Mouse (Mus musculus): Measurements from ENCODE around the gene Chn2. TPM values are rescaled to one million over a fixed set of nuclear protein-coding genes. Genes with fewer than 3 reads are reported as not detected.

Chn2 gene
- total RNA-seq, 2 experiments from 2014 or later: 7.1 to 7.8 TPM

Other genes with a start within 250 kb of the Chn2 start
- 10 to 100 TPM; 16.8 to 18.1 TPM for gene Tril, start 218.7 kb upstream of the Chn2 start, total RNA-seq (2021)
- gene Cpvl, start 60.9 kb upstream of the Chn2 start, total RNA-seq (2021): not detected

Data from gastrocnemius, postnatal 10 days (tissue).